Mouse (Mus musculus): ENCODE measurements around the gene Palld. TPM values are rescaled to one million over a fixed set of nuclear protein-coding genes. Genes with fewer than 3 reads are reported as not detected.

The Palld gene
- polyA plus RNA-seq, 1 experiment from 2014 or later, result 71.1 TPM

DNA sequence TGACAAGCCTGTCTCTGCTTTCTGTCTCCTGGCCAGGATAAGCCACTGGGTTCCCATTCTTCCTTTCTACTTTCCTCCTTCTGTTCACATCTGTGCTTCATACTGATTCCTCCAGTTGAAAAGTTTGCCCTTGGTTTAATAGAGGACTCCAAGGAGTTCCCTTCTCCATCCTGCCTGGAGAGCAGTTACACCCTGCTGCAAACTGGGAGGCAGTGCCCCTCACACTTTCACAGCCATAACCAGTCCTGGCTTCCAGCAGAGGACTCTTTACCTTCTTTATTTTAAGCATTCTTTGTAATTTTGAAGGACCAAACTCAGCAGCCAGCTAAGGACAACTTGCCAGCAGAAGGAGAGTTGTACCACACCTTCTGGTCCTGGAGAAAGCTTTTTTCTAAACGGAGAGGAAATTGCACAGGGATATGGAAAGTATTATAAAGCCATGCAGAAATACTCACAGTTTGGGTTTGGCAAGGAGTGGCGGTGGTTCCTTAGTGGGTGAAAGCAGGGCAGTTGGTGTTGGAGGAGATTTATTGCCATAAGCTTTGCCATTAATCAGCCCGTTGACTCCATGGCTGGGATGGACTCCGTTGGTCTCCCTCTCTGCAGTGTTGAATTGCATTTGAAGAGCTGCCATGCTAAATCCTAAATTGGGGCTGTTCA is 218.1 kb downstream of the Palld start:
- Histone ChIP-seq H3K27ac (peak overlapping the region; percentile 9; the same call in 1 of the 2 replicates), H3K4me1 (peaks cover 25% of the 10 kb centered on the region), H3K27me3 (ENCODE audit: low read depth, poor library complexity, severe bottlenecking) (no peaks in the 10 kb centered on the region), H3K4me3 (no peak overlapping the region), H3K36me3 (peaks cover 16% of the 10 kb centered on the region), H3K9me3 (replicated peaks) (no peaks in the 10 kb centered on the region)
- DNase-seq (ENCODE audit: low spot score), result no peak
- WGBS, result 61% methylated on average over 4 of the region's 4 CpGs

DNA sequence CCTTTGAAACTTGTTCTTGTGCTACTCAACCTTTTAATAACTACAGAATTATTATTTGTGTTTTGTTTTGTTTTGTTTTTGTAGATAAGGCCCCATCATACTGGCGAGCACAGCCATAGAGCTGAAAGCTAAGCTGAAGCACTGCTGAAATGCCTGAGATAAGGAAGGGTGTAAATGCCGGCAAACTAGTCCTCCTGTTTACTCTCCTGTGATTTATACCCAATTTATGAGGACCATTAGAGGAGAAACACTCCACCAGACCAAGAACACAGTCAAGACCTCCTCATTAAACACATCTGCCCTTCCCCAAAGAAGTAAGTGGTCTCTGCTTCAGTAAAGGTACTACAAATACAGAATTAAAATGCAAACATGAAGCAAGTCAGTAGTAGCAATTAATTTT is 219.6 kb downstream of the Palld start:
- DNase-seq (ENCODE audit: low spot score), result no peak
- H3K9me3 ChIP-seq (replicated peaks), result no peaks in the 10 kb centered on the region
- H3K4me3 ChIP-seq, result no peak overlapping the region
- H3K27me3 ChIP-seq (ENCODE audit: low read depth, poor library complexity, severe bottlenecking), result no peaks in the 10 kb centered on the region
- 29% methylated on average over 2 of the region's 2 CpGs for WGBS
- H3K27ac ChIP-seq, result no peak overlapping the region
- H3K4me1 ChIP-seq, result peaks cover 25% of the 10 kb centered on the region
- H3K36me3 ChIP-seq, result peaks cover 16% of the 10 kb centered on the region

DNA sequence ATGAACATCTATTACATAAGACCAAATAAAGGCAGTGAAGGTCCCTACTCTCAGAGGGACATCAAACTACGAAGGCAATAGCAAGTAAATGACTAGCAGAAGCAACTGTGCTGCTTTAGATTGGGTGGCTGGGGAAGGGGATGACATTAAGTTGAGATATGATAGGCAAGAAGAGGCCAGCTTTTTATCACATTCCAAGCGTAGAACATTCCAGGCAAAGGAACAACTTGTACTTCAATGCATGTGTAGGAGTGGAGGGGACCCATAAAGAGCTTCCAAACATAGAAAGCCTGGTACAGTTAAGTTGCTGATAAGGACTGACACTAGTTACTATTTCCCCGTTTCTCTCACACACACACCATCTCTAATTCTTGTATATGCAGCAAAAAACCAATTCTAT is 221.3 kb downstream of the Palld start:
- H3K4me3 ChIP-seq, result no peak overlapping the region
- no peak overlapping the region for H3K27ac ChIP-seq
- H3K27me3 ChIP-seq (ENCODE audit: low read depth, poor library complexity, severe bottlenecking), result no peaks in the 10 kb centered on the region
- DNase-seq (ENCODE audit: low spot score), result no peak
- H3K9me3 ChIP-seq (replicated peaks), result no peaks in the 10 kb centered on the region
- peaks cover 25% of the 10 kb centered on the region for H3K4me1 ChIP-seq
- 81% methylated on average over 3 of the region's 3 CpGs for WGBS
- peaks cover 16% of the 10 kb centered on the region for H3K36me3 ChIP-seq

DNA sequence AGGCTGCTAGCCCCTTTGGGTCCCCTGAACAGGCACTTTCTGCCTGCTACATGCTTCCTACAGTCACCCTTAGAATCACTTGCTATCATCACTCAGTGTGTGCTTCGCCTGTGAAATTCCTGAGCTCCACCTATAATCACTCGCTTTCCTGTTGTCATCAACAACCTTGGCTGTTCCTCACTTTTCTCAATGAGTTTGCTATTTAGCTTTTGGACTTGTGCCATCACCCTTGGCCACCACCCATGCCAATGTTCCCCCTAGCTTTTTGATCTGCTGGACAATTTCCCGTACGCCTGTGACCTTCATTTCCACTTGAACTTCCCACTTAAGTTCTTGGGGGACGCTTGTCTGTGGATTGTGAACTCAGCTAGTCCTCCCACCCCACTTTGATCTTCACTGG is 225.3 kb downstream of the Palld start:
- 95% methylated on average over 5 of the region's 5 CpGs for WGBS
- DNase-seq (ENCODE audit: low spot score), result no peak
- H3K27me3 ChIP-seq (ENCODE audit: low read depth, poor library complexity, severe bottlenecking), result no peaks in the 10 kb centered on the region

DNA sequence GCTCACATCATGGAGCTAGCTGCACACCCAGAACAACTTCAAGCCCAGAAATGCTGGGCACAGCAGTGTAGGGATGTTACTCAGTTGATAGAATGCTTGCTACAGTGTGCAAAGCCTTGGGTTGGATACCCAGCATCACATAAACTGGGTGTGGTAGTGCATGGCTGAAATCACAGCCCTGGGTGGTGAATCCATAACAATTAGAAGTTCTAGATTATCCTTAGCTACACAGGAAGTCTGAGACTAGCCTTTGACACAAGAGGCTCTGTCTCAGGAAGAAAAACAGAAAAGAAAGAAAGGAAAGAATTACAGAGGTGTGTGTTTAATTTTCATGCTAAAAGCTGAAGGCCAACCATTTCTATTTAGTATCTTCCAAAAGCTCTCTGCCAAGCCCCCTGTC is 231.3 kb downstream of the Palld start:
- Histone ChIP-seq H3K4me1 (peaks cover 21% of the 10 kb centered on the region), H3K36me3 (no peaks in the 10 kb centered on the region), H3K4me3 (no peak overlapping the region), H3K27me3 (ENCODE audit: low read depth, poor library complexity, severe bottlenecking) (no peaks in the 10 kb centered on the region), H3K27ac (peak overlapping the region; percentile 31; the same call in 1 of the 2 replicates), H3K9me3 (replicated peaks) (no peaks in the 10 kb centered on the region)
- no peak for DNase-seq (ENCODE audit: low spot score)

More for the DNA sequence above, 225.3 kb downstream of the Palld start:
- no peaks in the 10 kb centered on the region for H3K9me3 ChIP-seq (replicated peaks)
- no peak overlapping the region for H3K27ac ChIP-seq
- peaks cover 5% of the 10 kb centered on the region for H3K4me1 ChIP-seq
- H3K4me3 ChIP-seq, result no peak overlapping the region
- H3K36me3 ChIP-seq, result no peaks in the 10 kb centered on the region; the same call in 1 of the 2 replicates

DNA sequence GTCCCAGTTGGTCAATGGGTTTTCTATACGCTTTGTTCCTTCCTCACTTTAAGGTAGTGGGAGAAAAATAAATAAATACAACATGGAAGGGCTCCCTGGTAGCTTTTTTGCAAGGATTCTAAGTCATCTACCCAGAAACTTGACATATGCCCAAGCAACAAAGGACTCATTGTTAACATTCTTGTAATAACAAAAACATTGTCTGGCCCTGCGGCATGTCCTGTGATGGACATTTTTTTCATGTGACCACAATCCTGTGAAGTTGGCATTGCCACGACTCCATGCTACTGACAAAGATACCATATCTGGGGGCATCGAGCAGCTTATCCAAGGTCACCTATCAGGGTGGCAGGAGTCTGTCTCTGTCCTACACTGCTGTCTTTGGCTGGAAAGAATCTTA is 232.1 kb downstream of the Palld start:
- H3K9me3 ChIP-seq (replicated peaks), result no peaks in the 10 kb centered on the region
- H3K27me3 ChIP-seq (ENCODE audit: low read depth, poor library complexity, severe bottlenecking), result no peaks in the 10 kb centered on the region
- 84% methylated on average over 4 of the region's 4 CpGs for WGBS
- H3K27ac ChIP-seq, result no peak overlapping the region
- H3K4me3 ChIP-seq, result no peak overlapping the region
- no peaks in the 10 kb centered on the region for H3K36me3 ChIP-seq
- peaks cover 24% of the 10 kb centered on the region for H3K4me1 ChIP-seq
- no peak for DNase-seq (ENCODE audit: low spot score)

DNA sequence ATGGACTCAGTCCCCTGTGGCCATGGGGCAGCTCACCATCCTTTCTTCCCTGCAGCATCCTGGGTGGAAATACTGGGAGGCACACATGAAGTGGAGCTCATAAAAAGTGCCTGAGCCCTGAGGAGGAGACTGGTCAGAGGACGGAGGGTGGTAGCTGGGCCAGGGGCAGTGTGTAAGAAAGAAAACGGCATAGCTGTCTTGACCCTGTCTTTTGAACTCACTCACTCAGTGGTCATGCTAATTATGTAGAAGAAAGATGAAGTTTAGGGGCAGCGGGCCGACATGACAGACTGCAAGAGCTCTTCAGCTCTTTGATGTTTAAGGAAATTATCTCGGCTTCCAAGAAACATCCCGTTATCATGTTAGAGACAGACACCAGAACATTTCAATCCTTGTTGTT is 235.6 kb downstream of the Palld start:
- Histone ChIP-seq H3K27ac (no peak overlapping the region), H3K4me1 (peaks cover 35% of the 10 kb centered on the region), H3K4me3 (no peak overlapping the region), H3K36me3 (no peaks in the 10 kb centered on the region), H3K27me3 (ENCODE audit: low read depth, poor library complexity, severe bottlenecking) (no peaks in the 10 kb centered on the region), H3K9me3 (replicated peaks) (no peaks in the 10 kb centered on the region)
- no peak for DNase-seq (ENCODE audit: low spot score)
- WGBS, result 17% methylated on average over 6 of the region's 6 CpGs

DNA sequence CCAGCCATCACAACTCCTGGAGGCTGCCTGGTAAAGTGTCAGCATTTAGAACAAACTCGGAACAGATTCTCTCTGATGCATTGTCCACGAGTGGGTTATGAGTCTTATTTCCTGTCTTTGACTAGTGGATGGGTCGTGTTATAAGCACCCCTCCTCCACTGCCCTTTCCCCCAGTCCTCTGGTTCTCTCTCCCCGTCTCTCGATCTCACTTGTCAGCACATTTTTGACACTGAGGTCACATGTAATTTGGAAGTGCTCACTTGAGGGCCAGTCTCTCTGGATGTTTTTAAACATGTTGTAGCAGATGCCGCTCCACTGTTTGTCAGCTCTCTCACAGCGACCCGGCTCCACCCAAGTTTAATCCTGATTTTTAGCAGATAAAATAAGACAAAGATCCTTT is 237.5 kb downstream of the Palld start:
- Histone ChIP-seq H3K36me3 (peaks cover 4% of the 10 kb centered on the region; the same call in 1 of the 2 replicates), H3K9me3 (replicated peaks) (no peaks in the 10 kb centered on the region), H3K4me1 (peaks cover 28% of the 10 kb centered on the region), H3K27ac (no peak overlapping the region), H3K4me3 (no peak overlapping the region; the same call in 1 of the 2 replicates), H3K27me3 (ENCODE audit: low read depth, poor library complexity, severe bottlenecking) (no peaks in the 10 kb centered on the region)
- DNase-seq (ENCODE audit: low spot score), result no peak
- whole genome bisulfite sequencing, result 28% methylated on average over 8 of the region's 8 CpGs

DNA sequence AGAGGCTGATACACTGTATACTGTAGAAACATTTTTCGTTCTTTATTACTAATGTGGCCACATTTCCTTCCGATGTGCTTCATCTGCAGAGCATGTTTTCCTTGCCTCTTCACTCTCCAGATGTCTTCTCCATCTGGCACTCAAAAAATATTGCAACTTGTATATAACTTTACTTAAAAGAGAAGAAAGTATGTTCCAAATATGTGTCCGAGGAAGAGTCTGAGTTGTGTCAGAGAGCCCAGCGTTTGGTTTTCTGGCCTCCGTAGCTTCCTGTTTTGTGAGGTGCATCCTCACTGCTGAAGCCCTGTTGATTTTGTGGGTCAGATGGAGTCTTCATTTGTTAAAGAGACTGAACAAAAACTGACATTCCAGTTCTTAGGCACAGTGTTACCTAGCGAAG is 238.3 kb downstream of the Palld start:
- H3K27me3 ChIP-seq (ENCODE audit: low read depth, poor library complexity, severe bottlenecking), result no peaks in the 10 kb centered on the region
- peaks cover 4% of the 10 kb centered on the region; the same call in 1 of the 2 replicates for H3K36me3 ChIP-seq
- peaks cover 28% of the 10 kb centered on the region for H3K4me1 ChIP-seq
- no peak for DNase-seq (ENCODE audit: low spot score)
- no peak overlapping the region for H3K27ac ChIP-seq
- WGBS, result 93% methylated on average over 6 of the region's 6 CpGs
- no peak overlapping the region for H3K4me3 ChIP-seq
- H3K9me3 ChIP-seq (replicated peaks), result no peaks in the 10 kb centered on the region

DNA sequence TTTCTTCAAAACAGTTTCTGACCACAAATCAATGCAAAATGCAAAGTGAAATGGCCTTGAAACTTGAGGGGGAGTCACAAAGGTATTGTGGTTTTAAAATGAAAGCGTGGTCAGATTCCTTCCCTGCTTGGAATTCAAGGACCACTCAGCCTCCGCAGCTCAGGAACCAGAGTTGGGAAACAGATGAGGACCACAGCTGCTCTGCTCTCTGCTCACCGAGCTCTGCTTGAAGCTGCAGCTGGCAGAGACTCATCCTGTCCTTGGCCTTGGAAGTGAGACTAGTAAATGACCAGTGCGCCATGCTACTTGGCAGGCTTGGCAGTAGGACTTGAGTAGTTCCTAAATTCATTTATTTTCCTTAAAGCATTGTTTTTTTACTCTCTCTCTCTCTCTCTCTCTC is 239.7 kb downstream of the Palld start:
- 89% methylated on average over 4 of the region's 4 CpGs for WGBS
- peaks cover 4% of the 10 kb centered on the region; the same call in 1 of the 2 replicates for H3K36me3 ChIP-seq
- no peak overlapping the region for H3K4me3 ChIP-seq
- H3K27ac ChIP-seq, result no peak overlapping the region
- peaks cover 28% of the 10 kb centered on the region for H3K4me1 ChIP-seq
- no peaks in the 10 kb centered on the region for H3K9me3 ChIP-seq (replicated peaks)
- H3K27me3 ChIP-seq (ENCODE audit: low read depth, poor library complexity, severe bottlenecking), result no peaks in the 10 kb centered on the region
- no peak for DNase-seq (ENCODE audit: low spot score)

DNA sequence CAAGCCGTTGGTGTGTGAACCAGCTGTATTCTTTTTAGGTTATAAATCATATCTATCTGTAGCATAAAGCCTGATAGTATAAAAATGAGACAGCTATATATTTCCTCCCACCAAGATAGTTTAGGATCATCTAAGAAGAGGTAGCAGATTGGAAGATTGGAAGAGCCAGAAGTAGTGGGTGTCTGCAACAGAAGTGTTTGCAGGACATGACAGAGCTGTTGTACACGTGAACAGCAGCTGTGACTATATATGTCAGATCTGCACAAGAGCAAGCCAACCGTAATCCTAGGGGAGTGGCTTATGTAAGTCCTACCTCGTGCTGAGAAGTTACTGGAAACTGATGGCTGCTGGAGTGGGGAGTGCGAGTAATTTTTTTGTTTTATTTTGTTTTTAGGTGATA is 240.9 kb downstream of the Palld start:
- DNase-seq (ENCODE audit: low spot score), result no peak
- 94% methylated on average over 5 of the region's 5 CpGs for whole genome bisulfite sequencing
- Histone ChIP-seq H3K4me3 (no peak overlapping the region), H3K9me3 (replicated peaks) (no peaks in the 10 kb centered on the region), H3K4me1 (peaks cover 23% of the 10 kb centered on the region), H3K36me3 (peaks cover 4% of the 10 kb centered on the region; the same call in 1 of the 2 replicates), H3K27me3 (ENCODE audit: low read depth, poor library complexity, severe bottlenecking) (no peaks in the 10 kb centered on the region), H3K27ac (no peak overlapping the region)

DNA sequence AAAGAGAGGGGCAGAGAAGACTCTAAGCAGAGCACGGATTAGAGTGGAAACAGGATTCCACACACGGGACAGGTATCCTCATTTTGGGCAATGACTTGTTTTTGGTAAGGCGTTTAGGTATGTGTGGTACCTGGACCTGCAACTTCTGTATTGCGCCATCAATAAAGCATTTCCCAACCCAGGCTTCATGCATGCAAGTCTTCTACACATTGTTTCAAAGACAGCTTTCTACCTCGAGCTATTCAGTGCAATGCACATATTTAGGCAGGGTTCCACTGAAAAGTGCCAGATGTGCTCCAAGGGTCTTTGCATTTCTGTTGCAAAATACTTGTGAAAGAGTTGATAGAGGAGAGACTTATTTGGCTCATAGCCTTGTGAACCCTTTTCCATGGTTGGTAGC is 241.5 kb downstream of the Palld start:
- H3K9me3 ChIP-seq (replicated peaks), result no peaks in the 10 kb centered on the region
- no peak for DNase-seq (ENCODE audit: low spot score)
- 88% methylated on average over 5 of the region's 5 CpGs for WGBS
- no peak overlapping the region for H3K27ac ChIP-seq
- no peaks in the 10 kb centered on the region for H3K27me3 ChIP-seq (ENCODE audit: low read depth, poor library complexity, severe bottlenecking)
- H3K4me3 ChIP-seq, result no peak overlapping the region
- peaks cover 17% of the 10 kb centered on the region for H3K4me1 ChIP-seq
- H3K36me3 ChIP-seq, result peaks cover 4% of the 10 kb centered on the region; the same call in 1 of the 2 replicates

DNA sequence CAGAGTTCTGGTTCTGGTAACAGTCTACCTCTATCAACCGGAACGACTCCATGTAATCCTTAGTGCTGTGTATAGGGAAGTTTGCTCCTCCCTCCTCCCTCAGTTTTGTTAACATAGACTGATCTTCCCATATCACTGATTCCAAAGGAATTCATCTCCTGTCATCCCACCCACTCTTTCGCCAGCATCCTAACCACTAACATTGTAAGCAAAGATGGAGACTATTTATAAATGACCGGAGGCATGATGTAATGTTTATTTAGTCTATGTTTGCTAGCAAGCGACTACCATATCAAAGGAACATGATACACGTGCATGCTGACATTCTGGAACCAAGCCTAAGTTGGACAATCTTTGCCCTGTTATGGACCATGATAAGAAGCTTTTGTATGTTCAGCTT is 250.5 kb downstream of the Palld start:
- 92% methylated on average over 6 of the region's 6 CpGs for WGBS
- Histone ChIP-seq H3K4me3 (no peak overlapping the region), H3K9me3 (replicated peaks) (no peaks in the 10 kb centered on the region), H3K36me3 (no peaks in the 10 kb centered on the region), H3K27ac (no peak overlapping the region), H3K4me1 (no peaks in the 10 kb centered on the region), H3K27me3 (ENCODE audit: low read depth, poor library complexity, severe bottlenecking) (no peaks in the 10 kb centered on the region)
- DNase-seq (ENCODE audit: low spot score), result no peak
